Mouse (Mus musculus) ES-E14 (cell line): ENCODE results near the gene Shisal2b. TPM values are rescaled to one million over a fixed set of nuclear protein-coding genes. Genes with fewer than 3 reads are reported as not detected.
A peak's percentile ranks its signal among the peaks of the same experiment; 100 is the strongest.
"Not testable (repeated sequence)": the region's sequence is repeated elsewhere in the genome, so short reads cannot be mapped to it uniquely, and the experiment has no call there.

Experiments used
- DNase-seq: peaks from one replicate; pipeline ENCODE4 v3.0.0-alpha.2; 2013; ENCODE audit warnings: low read depth, low spot score
- H3K27ac ChIP-seq: 2 replicates; pipeline ENCODE4 v1.5.1; 2012; ENCODE audit warnings: low read depth, mild to moderate bottlenecking, low read length, moderate library complexity, mixed read lengths; ENCODE audit not compliant: poor library complexity, insufficient read depth, severe bottlenecking
- H3K36me3 ChIP-seq: 2 replicates; pipeline ENCODE4 v1.6.1; 2012; ENCODE audit warnings: mild to moderate bottlenecking, low read length, moderate library complexity, mixed read lengths; ENCODE audit not compliant: control insufficient read depth, poor library complexity, insufficient read depth, severe bottlenecking
- H3K4me1 ChIP-seq, 2 experiments: fragments of 150-350 bp in 1 of 2; sonication (generic) in 1 of 2; 2 replicates each; pipeline ENCODE4 v1.6.1; 2012; ENCODE audit warnings: low read length in 2 of 2, mild to moderate bottlenecking in 1 of 2, mixed read lengths in 1 of 2; ENCODE audit not compliant: control insufficient read depth in 2 of 2, insufficient read depth in 2 of 2, poor library complexity in 1 of 2
- H3K4me3 ChIP-seq, 2 experiments: fragments of 150-350 bp in 1 of 2; sonication (generic) in 1 of 2; 2 replicates each; pipeline ENCODE4 v1.5.1; 2012; ENCODE audit warnings: low read length in 2 of 2, low read depth in 1 of 2, mild to moderate bottlenecking in 1 of 2, mixed read lengths in 1 of 2; ENCODE audit not compliant: insufficient read depth in 1 of 2, poor library complexity in 1 of 2, severe bottlenecking in 1 of 2
- H3K9ac ChIP-seq: 2 replicates; pipeline ENCODE4 v1.6.1; 2012; ENCODE audit warnings: low read depth, mild to moderate bottlenecking, low read length, mixed read lengths; ENCODE audit not compliant: poor library complexity, insufficient read depth, severe bottlenecking
- H3K9me3 ChIP-seq: fragments of 150-350 bp; sonication (generic); 2 replicates; pipeline ENCODE4 v1.6.1; 2012; ENCODE audit warnings: low read depth, mild to moderate bottlenecking, low read length; ENCODE audit not compliant: control insufficient read depth, insufficient read depth
- CHD2 ChIP-seq: IDR thresholded peaks from 2 replicates; pipeline ENCODE4 v1.6.1; 2014; ENCODE audit warnings: mild to moderate bottlenecking, low read depth, low read length, inconsistent platforms
- HCFC1 ChIP-seq: IDR thresholded peaks from 2 replicates; pipeline ENCODE4 v1.6.1; 2012; ENCODE audit warnings: low read length, inconsistent platforms, borderline replicate concordance; ENCODE audit not compliant: insufficient read depth
- MAFK ChIP-seq: IDR thresholded peaks from 2 replicates; pipeline ENCODE4 v1.6.1; 2014; ENCODE audit warnings: mild to moderate bottlenecking, low read depth, low read length, inconsistent platforms; ENCODE audit not compliant: insufficient read depth
- ZC3H11A ChIP-seq: IDR thresholded peaks from 2 replicates; pipeline ENCODE4 v1.6.1; 2012; ENCODE audit warnings: low read depth, mild to moderate bottlenecking, inconsistent platforms, low read length, borderline replicate concordance
- ZNF384 ChIP-seq: IDR thresholded peaks from 2 replicates; pipeline ENCODE4 v1.6.1; 2012; ENCODE audit warnings: low read depth, low read length, inconsistent platforms
- in situ Hi-C, 2 experiments: fragments of 600-800 bp; cut with MboI; formaldehyde crosslinking; loops; one replicate each; pipeline ENCODE4 v1.15.1; 2025; ENCODE audit warnings: low sequenced_read_pairs in 2 of 2, inconsistent platforms in 1 of 2; ENCODE audit not compliant: unreplicated experiment in 2 of 2
- total RNA-seq: library from RNA; depleted of rRNA; stranded (reverse); fragments of 300-350 nt; gene quantifications from 2 replicates; pipeline ENCODE4 v1.2.3, GENCODE M21; 2012; rRNA removed

Gene Shisal2b
- total RNA-seq = 0.58 and 1.7 TPM in 2 replicates

DNA sequence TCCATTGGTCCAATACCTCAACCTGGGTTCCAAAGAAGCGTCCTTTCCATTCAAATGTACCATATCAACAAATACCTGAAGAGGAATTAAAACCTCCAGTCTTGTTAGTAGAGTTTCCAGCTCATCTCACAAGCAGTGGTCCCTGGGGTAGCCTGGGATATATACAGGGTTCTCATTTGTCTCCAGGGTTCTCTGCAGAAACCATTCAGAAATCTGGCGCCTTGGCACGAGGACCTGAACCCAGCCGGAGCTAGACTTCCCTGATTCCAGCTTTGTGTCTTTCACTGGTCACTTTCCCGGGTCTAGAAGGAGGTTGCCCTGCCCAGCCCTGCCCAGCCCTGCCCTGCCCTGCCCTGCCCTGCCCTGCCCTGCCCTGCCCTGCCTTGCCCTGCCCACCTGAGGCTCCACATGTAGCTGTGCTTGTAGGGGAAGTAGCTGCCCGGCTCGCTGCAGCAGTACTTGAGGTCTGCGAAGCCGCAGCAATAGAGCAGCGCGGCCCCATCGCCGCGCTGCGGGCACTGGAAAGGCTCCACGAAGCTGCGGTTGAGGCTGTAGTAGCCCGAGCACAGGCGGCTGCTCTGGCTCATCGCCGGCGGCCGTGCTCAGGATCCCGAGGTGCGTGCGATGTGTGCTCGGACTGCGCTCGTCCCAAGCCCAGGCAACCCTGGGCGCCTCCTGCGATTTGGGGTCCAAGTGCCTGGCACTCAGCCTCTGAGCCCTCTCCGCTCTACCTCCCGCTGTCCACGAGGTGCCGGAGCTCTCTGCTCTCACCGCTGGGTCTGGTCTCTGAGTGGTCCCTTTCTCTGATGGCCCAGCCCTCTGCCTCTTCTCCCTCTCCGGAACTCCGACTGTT lies at the start of gene Shisal2b:
Gene Shisal2b, minus strand, starts transcription at position 767 of the 853 bp plus-strand sequence.
- Histone ChIP-seq H3K36me3 (no peaks in the 10 kb centered on the region), H3K9ac (peak within 1 kb of the TSS; percentile 41), H3K4me3 (peak within 1 kb of the TSS; percentile 49 to 58), H3K9me3 (no peaks in the 10 kb centered on the region), H3K4me1 (no peaks in the 10 kb centered on the region; a peak in 1 of 4 replicates), H3K27ac (no peak within 1 kb of the TSS)
- in situ Hi-C loops = no loop called here
- TF ChIP-seq HCFC1 (no peak), CHD2 (no peak), MAFK (no peak)
- no peak for DNase-seq

DNA sequence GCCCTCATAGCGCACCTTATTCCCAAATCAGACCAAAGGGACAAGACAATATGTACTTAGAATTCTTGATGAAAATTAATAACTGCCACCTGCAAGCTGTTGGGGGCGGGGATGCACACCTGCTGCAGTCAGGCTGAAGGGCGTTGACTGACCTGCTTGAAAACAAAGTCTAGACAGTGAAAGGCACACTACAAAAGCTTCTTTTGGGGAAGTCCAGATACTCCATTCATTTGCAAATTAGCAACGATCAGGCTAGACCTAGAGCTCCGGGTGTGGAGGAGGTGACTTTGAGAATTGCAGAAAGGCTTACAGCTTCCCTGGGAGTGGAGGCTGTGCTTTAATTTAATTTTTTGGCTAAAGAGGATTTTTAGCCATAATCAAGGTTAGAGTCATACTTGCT lies 47.9 kb upstream of the Shisal2b start:
- H3K4me1 ChIP-seq = peaks cover 10 to 23% of the 10 kb centered on the region in 2 experiments
- in situ Hi-C loops, H3K9ac ChIP-seq, H3K36me3 ChIP-seq: not testable (repeated sequence)
- H3K27ac ChIP-seq = peak overlapping the region; percentile 93
- peaks cover 10% of the 10 kb centered on the region for H3K9me3 ChIP-seq
- H3K4me3 ChIP-seq = peak overlapping the region in 1 of 2 experiments; percentile 44; a peak in 2 of 4 replicates
- peak; percentile 55 for TF ChIP-seq CHD2
- peak; percentile 67 for DNase-seq

DNA sequence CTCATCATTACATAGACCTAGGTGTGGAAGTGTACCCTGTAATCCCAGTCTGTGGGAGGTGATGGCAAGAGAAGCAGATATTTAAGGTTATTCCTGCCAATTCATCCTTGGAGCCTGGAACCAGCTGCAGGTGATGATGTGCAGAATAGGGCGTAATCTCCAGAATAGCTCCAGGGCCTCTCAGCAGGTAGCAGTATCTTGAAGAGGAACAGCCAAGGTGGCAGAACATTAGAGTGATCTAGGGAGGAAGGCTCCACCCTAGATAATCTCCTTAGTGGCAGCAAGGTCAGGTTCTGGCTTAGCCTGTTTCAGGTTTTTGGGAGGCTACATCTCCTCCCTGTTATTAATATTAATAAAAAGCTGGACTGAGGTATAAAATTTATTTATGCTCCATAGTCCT lies 47.3 kb upstream of the Shisal2b start:
- peaks cover 10 to 23% of the 10 kb centered on the region in 2 experiments for H3K4me1 ChIP-seq
- H3K4me3 ChIP-seq = not testable (repeated sequence)

DNA sequence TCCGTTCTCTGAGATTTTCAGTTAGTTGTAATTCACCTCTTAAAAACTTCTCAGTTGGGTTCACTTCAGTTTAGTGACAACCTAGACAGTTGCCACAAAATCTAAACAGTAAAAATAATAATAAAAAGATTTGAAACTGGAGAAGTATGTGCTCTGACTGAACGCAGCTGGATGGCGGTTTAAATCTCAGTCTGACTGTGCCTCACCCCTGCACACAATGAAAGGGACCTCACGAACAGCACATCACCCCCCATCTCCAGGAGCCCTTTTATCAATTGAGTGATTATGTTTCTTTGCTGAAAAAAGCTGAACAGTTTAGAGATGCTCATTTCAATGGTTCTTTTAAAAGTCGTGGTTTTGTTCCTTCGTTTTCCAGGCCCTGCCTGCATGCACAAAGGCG lies 45.0 kb upstream of the Shisal2b start:
- Histone ChIP-seq H3K4me3 (no peak overlapping the region), H3K9ac (no peak overlapping the region), H3K36me3 (no peaks in the 10 kb centered on the region), H3K27ac (no peak overlapping the region), H3K9me3 (no peaks in the 10 kb centered on the region), H3K4me1 (peaks cover 10 to 23% of the 10 kb centered on the region in 2 experiments)
- TF ChIP-seq ZNF384 (no peak), CHD2 (no peak), ZC3H11A (no peak), MAFK (no peak), HCFC1 (no peak)
- in situ Hi-C loops = no loop called here
- DNase-seq = no peak

More for the DNA sequence above, 47.3 kb upstream of the Shisal2b start:
- Histone ChIP-seq H3K9ac (peak overlapping the region; percentile 12; the same call in 1 of the 2 replicates), H3K9me3 (peaks cover 10% of the 10 kb centered on the region), H3K27ac (peak overlapping the region; percentile 93)
- in situ Hi-C loops, DNase-seq, H3K36me3 ChIP-seq: not testable (repeated sequence)

DNA sequence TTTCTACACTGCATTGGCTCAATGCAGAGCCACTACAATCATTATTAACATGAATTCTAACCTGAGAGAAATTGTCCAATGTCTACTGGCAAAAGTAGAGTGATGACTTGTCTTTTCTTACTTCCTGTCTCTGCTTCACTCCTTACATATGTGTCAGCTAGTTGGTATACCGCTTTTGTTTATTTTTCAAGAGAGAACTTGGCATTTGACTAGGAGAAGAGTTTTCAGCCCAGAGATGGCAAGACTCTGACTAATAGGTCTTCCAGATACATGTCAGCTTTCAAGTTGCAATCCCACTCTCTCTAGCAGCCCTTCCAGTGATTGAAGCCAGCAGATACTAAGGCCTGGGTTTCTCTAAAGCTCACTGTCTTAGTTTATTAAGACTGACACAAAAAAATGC lies 31.1 kb upstream of the Shisal2b start:
- TF ChIP-seq HCFC1 (no peak), CHD2 (no peak), ZC3H11A (no peak), MAFK (no peak), ZNF384 (no peak)
- no peaks in the 10 kb centered on the region for H3K4me1 ChIP-seq
- no peak overlapping the region for H3K9ac ChIP-seq
- no peaks in the 10 kb centered on the region for H3K9me3 ChIP-seq
- DNase-seq = no peak
- no peaks in the 10 kb centered on the region for H3K36me3 ChIP-seq
- H3K4me3 ChIP-seq = no peak overlapping the region
- in situ Hi-C loops = no loop called here
- H3K27ac ChIP-seq = no peak overlapping the region
